Mouse (Mus musculus) heart, embryonic 10.5 days (tissue): ENCODE measurements at regions not wholly inside any gene's neighbourhood (a gene's known extent, or its start where the extent isn't known, plus 50 kb on each side); places are given as distances from the start of the nearest gene placed in this dataset.
"Not testable (repeated sequence)": the region's sequence is repeated elsewhere in the genome, so short reads cannot be mapped to it uniquely, and the experiment has no call there.

Experiments used
- DNase-seq: peaks from one replicate; pipeline ENCODE4 v3.0.0-alpha.2; 2017; ENCODE audit warnings: low spot score
- H3K27ac ChIP-seq: fragments of 300-500 bp; sonication (generic); 2 replicates; pipeline ENCODE4 v1.5.1; 2016; ENCODE audit warnings: mild to moderate bottlenecking
- H3K27me3 ChIP-seq: fragments of 300-500 bp; sonication (generic); 2 replicates; pipeline ENCODE4 v1.6.1; 2016; ENCODE audit warnings: mild to moderate bottlenecking; ENCODE audit not compliant: poor library complexity, insufficient read depth, severe bottlenecking
- H3K36me3 ChIP-seq: fragments of 300-500 bp; sonication (generic); 2 replicates; pipeline ENCODE4 v1.6.1; 2016; ENCODE audit warnings: mild to moderate bottlenecking, moderate library complexity
- H3K4me1 ChIP-seq: fragments of 300-500 bp; sonication (generic); 2 replicates; pipeline ENCODE4 v1.6.1; 2016; ENCODE audit warnings: mild to moderate bottlenecking
- H3K4me3 ChIP-seq: fragments of 300-500 bp; sonication (generic); 2 replicates; pipeline ENCODE4 v1.5.1; 2016; ENCODE audit warnings: mild to moderate bottlenecking, moderate library complexity
- H3K9me3 ChIP-seq: fragments of 300-500 bp; sonication (generic); 2 replicates; pipeline ENCODE4 v1.6.1; 2016; ENCODE audit warnings: mild to moderate bottlenecking, moderate library complexity
- WGBS: fragments of 180-500 bp; shearing (Covaris S2); methylation state at CpG from one replicate; pipeline ENCODE4 v1.1.7; 2016; 5-methylcytosine and 5-hydroxymethylcytosine counted together

- peak; percentile 73 for DNase-seq
- H3K9me3 ChIP-seq, H3K4me1 ChIP-seq, H3K27ac ChIP-seq, H3K36me3 ChIP-seq: not testable (repeated sequence)
- Histone ChIP-seq H3K4me3 (peak overlapping the region; percentile 47), H3K27me3 (peaks cover 15% of the 10 kb centered on the region)
- under 1% methylated on average over 24 of the region's 52 CpGs for WGBS
These were observed 60.1 kb downstream of the Dynlt1b start for GRCm38 (mm10) chr17:6489926-6490564.

GRCm38 (mm10) chr17:6490565-6490935, 60.6 kb downstream of the Dynlt1b start:
- H3K27ac ChIP-seq, H3K9me3 ChIP-seq, H3K36me3 ChIP-seq, H3K4me1 ChIP-seq, DNase-seq, H3K4me3 ChIP-seq: not testable (repeated sequence)
- no CpG with 5 or more reads among the region's 15 CpGs for WGBS
- peaks cover 15% of the 10 kb centered on the region for H3K27me3 ChIP-seq

GRCm38 (mm10) chr17:6492501-6492900, 62.6 kb downstream of the Dynlt1b start:
- 23% methylated on average over 19 of the region's 19 CpGs for WGBS
- DNase-seq: peak; percentile 72
- not testable (repeated sequence) for H3K36me3 ChIP-seq, H3K4me1 ChIP-seq, H3K9me3 ChIP-seq, H3K27ac ChIP-seq
- H3K27me3 ChIP-seq: peaks cover 15% of the 10 kb centered on the region
- peak overlapping the region; percentile 38; the same call in 1 of the 2 replicates for H3K4me3 ChIP-seq

- H3K27ac ChIP-seq, H3K36me3 ChIP-seq, H3K9me3 ChIP-seq, H3K4me1 ChIP-seq: not testable (repeated sequence)
- Histone ChIP-seq H3K27me3 (peaks cover 15% of the 10 kb centered on the region), H3K4me3 (peak overlapping the region; percentile 29; the same call in 1 of the 2 replicates)
- peak; percentile 66 for DNase-seq
- WGBS: 30% methylated on average over 23 of the region's 23 CpGs
These were observed 63.0 kb downstream of the Dynlt1b start for GRCm38 (mm10) chr17:6492950-6493349.

GRCm38 (mm10) chr17:6496491-6496890, 66.6 kb downstream of the Dynlt1b start:
- H3K36me3 ChIP-seq, DNase-seq, H3K27me3 ChIP-seq, H3K4me1 ChIP-seq, H3K9me3 ChIP-seq, H3K27ac ChIP-seq, H3K4me3 ChIP-seq: not testable (repeated sequence)
- 86% methylated on average over 9 of the region's 9 CpGs for WGBS

GRCm38 (mm10) chr17:6502676-6503075, 72.8 kb downstream of the Dynlt1b start:
- H3K27ac ChIP-seq, H3K4me3 ChIP-seq, H3K9me3 ChIP-seq, DNase-seq, H3K4me1 ChIP-seq, H3K36me3 ChIP-seq, H3K27me3 ChIP-seq: not testable (repeated sequence)
- 87% methylated on average over 4 of the region's 6 CpGs for WGBS

GRCm38 (mm10) chr17:6505896-6506295, 76.0 kb downstream of the Dynlt1b start:
- 80% methylated on average over 6 of the region's 6 CpGs for WGBS
- not testable (repeated sequence) for H3K27ac ChIP-seq, H3K9me3 ChIP-seq, H3K4me3 ChIP-seq, H3K36me3 ChIP-seq, H3K4me1 ChIP-seq, H3K27me3 ChIP-seq
- peak; percentile 58 for DNase-seq

GRCm38 (mm10) chr17:6515128-6515527, 85.2 kb downstream of the Dynlt1b start:
- not testable (repeated sequence) for H3K27ac ChIP-seq, DNase-seq, H3K4me3 ChIP-seq, H3K27me3 ChIP-seq, H3K9me3 ChIP-seq, H3K36me3 ChIP-seq, H3K4me1 ChIP-seq
- WGBS: 83% methylated on average over 5 of the region's 8 CpGs

- not testable (repeated sequence) for H3K27ac ChIP-seq, H3K36me3 ChIP-seq, H3K9me3 ChIP-seq, H3K4me3 ChIP-seq, H3K27me3 ChIP-seq, H3K4me1 ChIP-seq
- WGBS: 77% methylated on average over 6 of the region's 6 CpGs
- DNase-seq: peak; percentile 55
These were observed 82.4 kb upstream of the Dynlt1c start for GRCm38 (mm10) chr17:6519107-6519506.

- not testable (repeated sequence) for H3K4me3 ChIP-seq, H3K4me1 ChIP-seq, H3K36me3 ChIP-seq, H3K9me3 ChIP-seq, H3K27ac ChIP-seq, H3K27me3 ChIP-seq
- peak; percentile 61 for DNase-seq
- 62% methylated on average over 2 of the region's 2 CpGs for WGBS
These were observed 81.5 kb upstream of the Dynlt1c start for GRCm38 (mm10) chr17:6520001-6520400.

GRCm38 (mm10) chr17:6520751-6521150, 80.7 kb upstream of the Dynlt1c start:
- not testable (repeated sequence) for H3K27me3 ChIP-seq, H3K9me3 ChIP-seq, H3K4me3 ChIP-seq, H3K27ac ChIP-seq, H3K36me3 ChIP-seq, H3K4me1 ChIP-seq
- DNase-seq: peak; percentile 11
- 66% methylated on average over 4 of the region's 4 CpGs for WGBS

- not testable (repeated sequence) for H3K27ac ChIP-seq
- WGBS: 75% methylated on average over 6 of the region's 9 CpGs
These were observed 79.3 kb upstream of the Dynlt1c start for GRCm38 (mm10) chr17:6522185-6522584.

GRCm38 (mm10) chr17:6538723-6539122, 62.7 kb upstream of the Dynlt1c start:
- H3K27ac ChIP-seq, H3K9me3 ChIP-seq, H3K36me3 ChIP-seq, DNase-seq, H3K4me1 ChIP-seq, H3K27me3 ChIP-seq, H3K4me3 ChIP-seq: not testable (repeated sequence)
- no CpG with 5 or more reads among the region's 5 CpGs for WGBS

More at GRCm38 (mm10) chr17:6522185-6522584, 79.3 kb upstream of the Dynlt1c start:
- not testable (repeated sequence) for H3K27me3 ChIP-seq, H3K4me3 ChIP-seq, H3K36me3 ChIP-seq, H3K4me1 ChIP-seq, DNase-seq, H3K9me3 ChIP-seq

- H3K4me3 ChIP-seq, H3K36me3 ChIP-seq, H3K27me3 ChIP-seq, H3K9me3 ChIP-seq, H3K4me1 ChIP-seq, DNase-seq, H3K27ac ChIP-seq: not testable (repeated sequence)
- no CpG with 5 or more reads among the region's 8 CpGs for WGBS
These were observed 54.3 kb upstream of the Dynlt1c start for GRCm38 (mm10) chr17:6547064-6547760.
